Mouse (Mus musculus) lung, postnatal 0 days (tissue): ENCODE data around the gene Hibadh.

Experiments
- CTCF ChIP-seq: IDR thresholded peaks from 2 replicates; pipeline ENCODE4 v1.5.1; 2016; ENCODE audit warnings: antibody characterized with exemption, mild to moderate bottlenecking
- EP300 ChIP-seq: IDR thresholded peaks from 2 replicates; pipeline ENCODE4 v1.6.1; 2016; ENCODE audit warnings: antibody characterized with exemption, mild to moderate bottlenecking, control low read depth

- TF ChIP-seq CTCF: no peak
- no peak for TF ChIP-seq EP300
Observed at GRCm38 (mm10) chr6:52586564-52586963, 53.6 kb downstream of the Hibadh start.
